Mouse (Mus musculus): ENCODE measurements around the gene F2r.

GRCm38 (mm10) chr13:95592860-95593259 is 25.4 kb downstream of the F2r start:
- no peak for TF ChIP-seq CTCF (IDR thresholded peaks at IDR 0.05)
- no peak for TF ChIP-seq EP300 (IDR thresholded peaks at IDR 0.05)

Measured in lung, postnatal 0 days (tissue).